Mouse (Mus musculus): ENCODE results near the gene Ddx27.

Gene Ddx27

DNA sequence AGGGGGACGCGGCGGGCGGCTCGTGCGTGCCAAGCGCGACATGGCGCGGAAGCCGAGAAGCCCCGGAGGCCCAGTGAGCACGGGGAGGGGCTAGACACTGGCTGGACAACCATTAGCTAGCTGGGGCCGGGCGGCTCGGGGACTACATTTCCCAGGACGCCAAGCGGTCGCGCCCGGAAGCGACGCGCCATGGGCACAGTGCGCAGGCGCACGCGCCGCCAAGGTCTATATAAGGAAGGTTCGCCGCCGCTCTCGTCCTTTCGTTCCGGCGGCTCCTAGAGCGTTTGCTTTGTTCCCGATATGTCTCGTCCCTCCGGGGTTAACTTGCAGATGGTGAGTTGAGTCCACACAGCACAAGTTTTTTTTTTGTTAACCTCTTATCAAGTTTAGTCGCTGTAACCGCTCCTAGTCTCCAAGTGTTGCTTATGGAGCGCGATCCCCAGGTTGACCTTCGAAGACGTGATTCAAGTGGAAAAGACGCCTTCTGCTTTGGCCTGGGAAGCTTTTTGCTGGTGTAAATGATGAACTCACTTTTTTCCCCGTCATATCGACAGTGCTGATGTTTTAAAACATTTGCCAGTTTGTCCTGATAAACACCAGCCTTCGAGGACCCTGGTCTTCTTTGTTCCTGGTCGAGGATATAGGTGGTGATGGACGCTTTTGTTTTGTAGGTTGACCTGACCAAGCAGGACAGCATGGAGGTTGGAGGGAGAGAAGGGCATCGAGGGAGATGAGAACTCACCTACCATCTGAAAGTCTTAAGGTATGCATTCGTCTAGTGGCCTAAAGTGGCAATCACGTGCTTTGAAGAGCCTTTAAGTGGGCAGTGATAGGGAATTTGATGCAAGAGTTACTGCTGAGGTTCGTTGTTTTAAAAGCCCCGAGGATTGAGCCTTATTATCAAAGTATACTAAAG lies 48.2 kb downstream of the Ddx27 start, which contains the start of gene Znfx1:
Znfx1 (minus strand) TSS at position 51 of the 916 bp plus-strand sequence.
- peak; percentile 97 for DNase-seq (ENCODE audit: low spot score)

DNA sequence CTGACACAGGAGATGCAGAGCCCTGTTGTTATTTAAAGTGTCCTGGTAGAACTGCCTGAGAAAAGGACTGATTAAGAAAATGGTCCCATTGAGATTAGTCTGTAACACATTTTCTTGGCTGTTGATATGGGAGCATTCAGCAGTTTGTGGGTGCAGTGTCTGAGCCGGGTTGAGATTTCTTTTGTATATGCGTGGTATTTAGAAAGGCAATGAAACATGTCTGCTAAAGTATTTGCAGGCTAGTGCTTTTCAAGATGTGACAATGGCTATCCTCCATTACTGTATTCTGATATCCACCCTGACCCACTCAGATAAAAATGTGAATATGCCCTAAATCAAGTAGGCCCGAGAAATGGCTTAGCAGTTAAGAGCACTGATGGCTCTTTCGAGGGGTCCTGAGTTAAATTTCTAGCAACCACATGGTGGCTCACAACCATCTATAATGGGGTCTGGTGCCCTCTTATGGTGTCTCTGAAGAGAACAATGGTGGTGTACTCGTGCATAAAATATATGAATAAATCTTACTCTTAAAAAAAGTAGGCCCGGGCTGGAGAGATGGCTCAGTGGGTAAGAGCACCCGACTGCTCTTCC lies 49.0 kb downstream of the Ddx27 start:
- DNase-seq (ENCODE audit: low spot score) = no peak

DNA sequence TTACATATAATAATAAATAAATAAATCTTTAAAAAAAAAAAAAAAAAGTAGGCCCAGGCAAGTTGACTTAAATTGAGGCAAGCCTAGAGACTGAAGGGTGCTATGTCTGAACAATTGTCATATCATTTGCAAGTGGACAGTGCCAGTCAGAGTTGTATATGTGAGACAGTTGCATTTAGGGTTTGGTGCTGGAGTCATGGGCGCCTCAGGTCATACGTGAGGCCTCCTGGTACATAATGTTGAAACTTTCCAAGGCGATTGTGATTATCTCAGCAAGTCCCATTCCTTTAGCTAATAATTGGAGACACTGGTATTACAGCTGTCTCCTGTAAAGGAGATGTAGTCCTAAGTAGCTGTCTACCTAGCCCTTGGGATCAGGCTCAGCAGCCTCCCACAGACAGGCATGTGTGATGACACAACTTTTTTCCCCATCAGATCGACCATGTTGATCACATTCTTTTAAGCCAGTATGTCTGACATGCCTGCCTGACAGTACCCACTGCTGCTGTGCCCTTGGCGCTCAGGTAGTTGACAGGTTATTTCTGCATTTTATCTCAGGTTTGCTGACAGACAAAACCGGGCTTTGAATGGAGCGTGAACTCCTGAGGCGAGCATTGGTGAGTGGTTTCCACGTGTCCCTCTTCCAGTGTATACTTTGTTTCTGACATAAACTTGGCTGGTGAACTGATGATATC lies 49.8 kb downstream of the Ddx27 start:
- DNase-seq (ENCODE audit: low spot score) = no peak

DNA sequence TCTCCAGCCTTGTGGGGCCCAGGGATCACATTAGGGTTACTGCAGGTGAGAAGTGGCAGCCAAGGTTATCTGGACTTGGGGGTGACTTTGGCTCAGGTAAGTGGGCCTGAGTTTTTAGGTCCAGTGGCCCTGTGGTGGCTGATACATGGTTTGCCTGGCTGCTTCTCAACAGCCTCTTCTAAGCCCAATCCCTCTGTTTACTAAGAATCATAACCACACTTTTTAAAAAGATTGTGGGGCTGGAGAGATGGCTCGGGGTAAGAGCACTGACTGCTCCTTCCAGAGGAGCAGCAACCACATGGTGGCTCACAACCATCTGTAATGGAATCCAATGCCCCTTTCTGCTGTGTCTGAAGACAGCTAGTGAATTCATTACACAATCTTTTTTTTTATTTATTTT lies 51.0 kb downstream of the Ddx27 start:
- DNase-seq (ENCODE audit: low spot score) = no peak

DNA sequence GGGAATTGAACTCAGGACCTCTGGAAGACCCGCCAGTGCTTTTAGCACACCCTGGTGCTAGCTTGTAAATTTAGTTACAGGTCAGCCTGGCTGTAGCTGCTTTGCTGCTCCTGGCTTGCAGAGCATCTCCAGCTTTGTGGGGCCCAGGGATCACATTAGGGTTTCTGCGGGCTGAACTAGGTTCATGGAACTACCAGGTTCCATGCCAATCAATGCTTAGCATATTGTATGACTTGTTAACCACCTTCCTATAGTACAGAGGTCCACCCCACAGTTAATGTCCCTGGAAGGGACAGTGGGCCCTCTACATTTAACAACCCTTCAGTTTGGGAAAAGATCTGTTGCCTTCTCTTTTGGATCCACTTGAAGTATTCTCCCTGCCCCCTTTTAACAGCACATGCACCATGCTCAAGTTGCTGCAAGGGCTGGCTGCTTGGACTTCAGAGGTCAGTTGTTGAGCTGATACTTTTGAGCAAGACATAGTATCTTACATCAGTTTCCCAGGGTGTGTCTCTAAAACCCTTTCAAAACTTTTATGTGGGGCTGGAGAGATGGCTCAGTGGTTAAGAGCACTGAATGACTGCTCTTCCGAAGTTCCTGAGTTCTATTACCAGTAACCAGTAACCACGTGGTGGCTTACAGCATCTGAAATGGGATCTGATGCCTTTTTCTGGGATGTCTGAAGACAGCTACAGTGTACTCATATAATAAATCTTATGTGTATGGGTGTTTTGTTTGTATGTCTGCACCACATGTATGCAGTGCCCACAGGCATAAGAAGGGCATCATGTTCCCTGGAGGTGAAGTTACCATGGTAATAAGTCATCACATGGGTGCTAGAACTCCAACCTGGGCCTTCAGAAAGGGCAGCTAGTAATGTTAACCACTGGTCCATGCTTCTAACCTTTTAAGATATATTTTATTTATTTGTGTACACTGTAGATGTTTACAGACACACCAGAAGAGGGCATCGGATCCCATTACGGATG lies 51.8 kb downstream of the Ddx27 start:
- DNase-seq (ENCODE audit: low spot score) = no peak

GRCm38 (mm10) chr2:167067575-167067974 lies 52.6 kb downstream of the Ddx27 start:
- no peak for DNase-seq (ENCODE audit: low spot score)

- no peak for DNase-seq (ENCODE audit: low spot score)
These were observed 55.3 kb downstream of the Ddx27 start for GRCm38 (mm10) chr2:167070341-167070740.

GRCm38 (mm10) chr2:167071266-167071640 lies 56.3 kb downstream of the Ddx27 start:
- peak; percentile 21 for DNase-seq (ENCODE audit: low spot score)

DNA sequence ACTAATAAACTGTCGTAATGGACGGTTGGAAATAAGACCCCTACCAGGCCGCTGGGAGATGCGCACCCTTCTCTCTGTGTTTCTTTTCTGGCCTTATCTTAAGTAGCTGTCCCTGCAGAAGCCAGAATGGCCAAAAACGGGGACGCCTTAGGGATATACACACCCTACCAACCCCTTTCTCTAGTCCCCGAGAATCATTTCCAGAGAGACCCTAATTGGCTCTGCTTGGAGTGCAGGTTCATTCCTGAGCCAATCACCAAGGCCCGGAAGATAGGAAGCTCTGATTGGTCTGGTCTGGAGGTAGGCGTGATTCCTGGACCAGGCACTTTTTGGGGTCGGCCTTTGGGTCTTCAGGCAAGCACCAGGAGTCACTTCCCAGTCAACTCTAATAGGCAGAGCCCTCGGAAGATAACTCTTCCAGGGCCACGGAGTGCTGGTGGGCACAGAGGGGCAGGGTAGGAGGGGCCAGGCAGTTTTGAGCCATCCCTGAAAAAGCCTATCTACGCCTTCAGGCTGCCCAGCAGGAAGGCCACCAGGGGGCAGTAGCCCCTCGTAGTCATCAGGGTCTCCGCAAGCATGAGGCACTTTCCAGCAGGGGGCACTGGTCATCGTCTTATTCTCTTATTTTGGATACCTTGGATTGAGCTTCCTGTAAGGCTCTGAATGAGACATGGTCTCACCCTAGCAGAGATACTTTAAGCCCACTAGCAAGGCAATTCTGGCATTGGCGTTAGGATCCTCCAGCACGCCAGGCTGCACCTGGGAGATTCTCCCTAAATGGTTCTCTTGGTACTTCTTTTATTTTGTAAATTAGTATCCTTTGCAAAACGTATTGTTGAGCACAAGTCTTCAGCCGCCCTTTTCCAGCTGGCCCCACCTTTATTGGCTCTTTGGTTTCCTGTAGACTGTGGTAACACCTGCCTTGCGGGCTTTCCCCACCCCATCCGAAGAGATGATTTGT lies 56.9 kb downstream of the Ddx27 start:
- DNase-seq (ENCODE audit: low spot score) = peak; percentile 98

GRCm38 (mm10) chr2:167074587-167074986 lies 59.6 kb downstream of the Ddx27 start:
- DNase-seq (ENCODE audit: low spot score) = no peak

DNA sequence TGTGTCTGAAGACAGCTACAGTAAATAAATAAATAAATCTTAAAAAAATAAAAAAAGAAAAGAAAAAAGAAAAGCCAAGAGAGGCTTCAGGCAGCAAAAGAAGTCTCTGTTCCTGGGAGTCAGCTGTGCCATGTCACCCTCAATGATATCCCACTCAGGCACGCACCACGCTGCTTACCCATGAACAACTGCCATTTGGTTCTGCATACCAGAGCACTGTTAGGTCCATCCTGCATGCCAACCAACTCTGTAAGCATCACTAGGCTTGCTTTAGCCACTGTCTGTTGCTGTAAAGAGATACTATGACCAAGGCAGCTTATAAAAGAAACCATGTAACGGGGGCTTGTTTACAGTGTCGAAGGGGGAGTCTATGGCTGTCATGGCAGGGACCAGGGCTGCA lies 61.4 kb downstream of the Ddx27 start:
- no peak for DNase-seq (ENCODE audit: low spot score)

DNA sequence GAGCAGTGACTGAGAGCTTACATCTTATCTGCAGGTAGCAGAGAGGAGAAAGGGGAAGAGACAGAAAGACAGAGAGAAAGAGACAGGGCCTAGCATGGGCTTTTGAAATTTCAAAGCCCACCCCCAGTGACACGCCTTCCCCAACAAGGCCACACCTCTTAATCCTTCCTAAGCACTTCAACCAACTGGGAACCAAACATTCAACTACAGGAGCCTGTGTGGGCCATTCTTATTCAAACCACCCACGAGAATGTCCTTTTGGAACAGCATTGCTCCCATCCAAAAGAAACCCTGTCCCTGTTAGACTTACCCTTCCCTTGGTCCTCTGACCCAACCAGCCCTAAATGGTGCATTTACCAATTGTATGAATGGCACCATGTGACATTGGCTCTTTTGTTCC lies 61.8 kb downstream of the Ddx27 start:
- no peak for DNase-seq (ENCODE audit: low spot score)

GRCm38 (mm10) chr2:167077199-167077962 lies 62.4 kb downstream of the Ddx27 start:
- no peak for DNase-seq (ENCODE audit: low spot score)

GRCm38 (mm10) chr2:167078486-167078885 lies 63.5 kb downstream of the Ddx27 start:
- no peak for DNase-seq (ENCODE audit: low spot score)

GRCm38 (mm10) chr2:167078931-167079495 lies 64.0 kb downstream of the Ddx27 start:
- DNase-seq (ENCODE audit: low spot score) = peak; percentile 31

- peak; percentile 70 for DNase-seq (ENCODE audit: low spot score)
These were observed 64.7 kb downstream of the Ddx27 start for GRCm38 (mm10) chr2:167079535-167080257.

DNA sequence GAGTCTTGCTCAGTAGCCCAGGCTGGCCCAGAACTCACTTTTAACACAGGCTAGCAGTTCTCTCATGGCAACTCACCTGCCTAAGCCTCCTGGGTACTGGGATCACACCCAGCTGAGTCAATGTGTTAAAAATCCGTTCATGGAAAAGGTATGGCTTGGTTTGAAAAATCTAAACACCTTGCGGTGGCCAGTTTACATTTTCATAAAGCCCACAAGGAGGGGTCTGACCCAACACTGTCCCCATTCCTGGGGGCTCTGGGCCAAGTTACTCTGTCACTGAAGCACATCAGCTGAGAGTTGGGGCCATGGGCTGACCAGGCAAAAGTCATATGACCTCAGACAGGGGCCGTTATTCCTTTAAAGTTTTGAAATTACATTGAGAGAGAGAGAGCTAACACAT lies 65.4 kb downstream of the Ddx27 start:
- DNase-seq (ENCODE audit: low spot score) = no peak

DNA sequence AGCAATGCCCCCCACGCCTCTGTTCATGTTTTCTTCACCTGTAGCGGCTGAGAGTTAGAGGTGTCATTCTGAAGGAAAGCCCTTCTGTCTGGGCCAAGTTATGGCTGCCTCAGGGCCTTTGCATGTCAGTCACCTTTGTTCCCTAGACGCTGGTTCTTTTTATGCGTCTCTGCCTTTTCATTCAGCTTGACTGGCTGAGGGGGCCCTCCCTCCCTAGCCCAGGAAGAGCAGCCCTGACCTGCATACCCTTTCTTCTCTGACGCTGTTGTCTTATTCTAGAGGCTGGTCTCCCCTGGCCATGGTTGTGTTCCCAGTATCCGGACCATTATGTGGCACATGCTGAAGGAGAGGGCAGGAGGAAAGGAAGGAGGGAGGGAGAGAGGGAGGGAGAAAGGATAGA lies 66.1 kb downstream of the Ddx27 start:
- no peak for DNase-seq (ENCODE audit: low spot score)

GRCm38 (mm10) chr2:167081639-167082038 lies 66.6 kb downstream of the Ddx27 start:
- DNase-seq (ENCODE audit: low spot score) = no peak
